Mouse (Mus musculus): ENCODE data around the gene Sos2. TPM values are rescaled to one million over a fixed set of nuclear protein-coding genes. Genes with fewer than 3 reads are reported as not detected.
"Not testable (repeated sequence)": the region's sequence is repeated elsewhere in the genome, so short reads cannot be mapped to it uniquely, and the experiment has no call there.

Gene Sos2
- polyA plus RNA-seq, 1 experiment = 31.2 TPM

DNA sequence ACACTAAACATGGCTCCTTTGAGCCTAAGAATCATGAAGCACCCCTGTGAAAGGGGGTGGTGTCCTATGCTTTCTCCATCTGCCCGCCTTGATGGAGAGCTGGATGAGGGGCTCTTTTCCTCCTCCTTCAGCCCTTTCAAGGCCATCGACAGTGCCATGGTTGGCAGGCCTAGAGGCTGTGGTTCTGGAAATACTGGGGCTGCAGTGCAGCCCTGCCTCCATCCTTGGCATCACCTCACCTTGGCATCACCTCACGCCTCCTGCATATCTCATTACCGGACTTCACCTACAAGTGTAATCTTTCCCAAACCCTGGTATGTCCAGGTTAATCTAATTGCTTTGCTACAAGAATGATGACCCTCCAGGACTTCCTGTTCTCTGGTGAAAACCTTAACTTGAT lies 5.5 kb downstream of the Sos2 start:
- no peak for DNase-seq (ENCODE audit: extremely low spot score in 1 of 2, low spot score in 1 of 2)

DNA sequence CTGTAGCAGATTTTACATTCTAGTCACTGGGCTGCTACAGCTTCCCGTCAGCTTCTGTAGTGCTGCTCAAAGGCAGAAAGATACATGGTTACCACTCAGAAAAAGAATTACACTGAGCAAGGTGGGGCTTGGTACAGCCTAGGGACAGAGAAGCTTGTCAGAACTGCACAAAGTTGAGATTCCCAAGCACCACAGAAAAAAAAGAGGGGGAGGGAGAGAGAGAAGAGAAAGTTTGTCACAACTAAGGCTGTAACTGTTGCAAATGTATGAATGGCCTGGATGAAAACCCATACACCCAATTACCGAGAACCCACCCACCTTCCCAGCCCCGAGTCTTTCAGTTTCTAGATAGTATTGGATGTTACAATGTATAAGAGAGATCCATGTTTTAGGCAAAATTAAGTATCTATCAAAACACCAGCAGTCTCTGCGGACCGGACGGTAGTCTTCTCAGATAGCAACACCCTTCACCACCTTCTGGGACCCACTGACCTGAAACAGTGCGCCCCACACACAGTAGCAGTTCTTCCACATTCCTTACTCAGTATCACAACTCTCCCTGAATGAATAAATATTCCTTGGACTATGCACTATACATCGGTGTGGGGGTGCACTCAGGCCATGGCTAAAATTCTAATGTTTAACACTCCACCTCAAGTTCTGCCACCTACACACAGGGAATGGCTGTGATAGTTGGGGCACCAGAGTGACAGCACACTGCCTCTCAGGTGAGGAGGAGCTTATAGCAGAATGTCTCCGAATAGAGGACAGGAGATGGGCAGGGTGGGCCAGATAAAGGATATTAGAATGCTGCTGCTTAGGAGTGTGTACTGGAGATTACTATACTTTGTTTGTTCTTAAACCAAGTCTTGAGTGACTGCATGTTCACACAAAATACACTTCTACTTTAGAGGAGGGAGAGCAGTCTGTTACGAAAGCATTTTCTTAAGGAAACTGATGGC lies 6.8 kb downstream of the Sos2 start:
- DNase-seq (ENCODE audit: extremely low spot score in 1 of 2, low spot score in 1 of 2) = no peak

DNA sequence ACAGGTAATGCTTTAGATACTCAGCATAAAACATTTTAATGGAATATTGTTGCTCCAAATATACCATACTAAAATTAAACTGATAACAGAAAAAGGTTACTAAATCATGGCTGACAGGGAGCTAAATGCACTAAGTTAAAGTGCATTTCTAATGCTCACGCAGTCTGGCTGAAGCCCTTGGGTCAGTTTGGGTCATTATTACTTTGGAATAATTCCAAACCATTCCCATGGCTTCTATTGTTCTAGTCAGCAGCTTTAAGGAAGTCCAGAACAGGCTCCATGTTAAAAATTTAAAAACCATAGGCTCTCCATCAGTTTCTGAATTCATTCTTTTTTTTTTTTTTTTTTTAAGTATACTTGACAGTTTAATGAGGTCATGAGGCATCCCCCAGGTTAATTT lies 7.5 kb downstream of the Sos2 start:
- DNase-seq (ENCODE audit: extremely low spot score in 1 of 2, low spot score in 1 of 2) = no peak

DNA sequence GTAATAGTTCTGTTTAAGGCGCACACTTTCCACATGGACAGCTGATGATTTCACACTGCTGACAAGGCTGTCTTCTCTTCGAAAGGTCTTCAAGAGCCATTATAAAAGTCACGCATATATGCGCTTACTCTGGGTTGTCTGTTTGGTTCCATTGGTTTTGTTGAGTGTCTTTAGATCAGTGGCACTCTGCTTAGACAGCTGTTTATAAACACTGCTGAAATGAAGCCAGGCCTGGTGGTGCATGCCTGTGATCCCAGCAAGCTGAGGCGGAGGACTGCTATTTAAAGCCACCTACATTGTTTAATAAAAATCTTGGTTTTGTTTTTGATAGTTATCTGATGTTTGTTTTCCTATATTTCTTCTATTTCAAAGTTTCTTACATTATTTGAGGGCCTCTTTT lies 14.9 kb downstream of the Sos2 start:
- DNase-seq (ENCODE audit: extremely low spot score in 1 of 2, low spot score in 1 of 2) = no peak

DNA sequence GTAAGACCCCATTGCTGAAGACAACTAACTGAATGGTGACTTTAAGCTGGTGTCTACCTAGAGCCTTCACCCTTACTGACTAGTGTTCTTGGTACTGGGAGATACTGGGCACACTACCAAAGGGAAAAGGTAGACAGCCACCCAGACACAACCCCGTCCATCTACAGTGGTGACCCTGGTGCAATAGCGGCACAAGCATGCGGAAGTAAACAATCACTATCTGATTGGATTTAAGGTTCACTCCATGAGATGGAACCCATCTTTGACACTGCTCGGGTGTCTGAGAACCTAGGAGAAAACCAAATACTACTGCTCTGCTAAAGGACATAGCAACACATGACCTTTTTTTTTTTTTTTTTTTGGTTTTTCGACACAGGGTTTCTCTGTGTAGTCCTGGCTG lies 20.0 kb downstream of the Sos2 start:
- DNase-seq (ENCODE audit: extremely low spot score in 1 of 2, low spot score in 1 of 2) = no peak

DNA sequence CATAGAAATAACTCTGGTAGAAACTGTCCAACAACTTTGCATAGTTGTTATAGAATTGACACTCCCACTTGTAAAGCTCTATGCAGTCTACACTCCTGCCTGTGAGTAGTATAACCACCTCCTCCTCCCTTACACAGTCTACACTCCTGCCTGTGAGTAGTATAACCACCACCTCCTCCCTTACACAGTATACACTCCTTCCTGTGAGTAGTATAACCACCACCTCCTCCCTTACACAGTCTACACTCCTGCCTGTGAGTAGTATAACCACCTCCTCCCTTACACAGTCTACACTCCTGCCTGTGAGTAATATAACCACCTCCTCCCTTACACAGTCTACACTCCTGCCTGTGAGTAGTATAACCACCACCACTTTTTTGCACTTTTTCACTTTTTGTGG lies 27.7 kb downstream of the Sos2 start:
- not testable (repeated sequence) for DNase-seq (ENCODE audit: extremely low spot score in 1 of 2, low spot score in 1 of 2)

DNA sequence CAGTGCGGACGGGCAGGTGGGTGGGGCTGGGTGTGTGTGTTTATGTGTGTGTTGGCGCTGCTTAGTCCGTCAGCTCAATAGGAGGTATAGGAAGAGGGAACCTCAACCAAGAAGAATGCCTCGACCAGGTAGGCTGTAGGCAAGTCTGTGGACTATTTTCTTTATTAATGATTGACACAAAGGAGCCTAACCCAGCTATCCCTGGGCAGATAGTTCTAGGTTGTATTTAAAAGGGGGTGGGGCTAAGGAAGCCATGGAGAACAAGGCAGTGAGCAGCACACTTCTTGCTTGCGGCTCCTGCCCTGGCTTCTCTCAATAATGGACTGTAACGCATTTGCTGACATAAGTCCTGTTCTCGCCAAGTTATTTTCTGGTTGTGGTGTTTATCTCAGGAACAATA lies 32.1 kb downstream of the Sos2 start:
- DNase-seq (ENCODE audit: extremely low spot score in 1 of 2, low spot score in 1 of 2) = no peak

DNA sequence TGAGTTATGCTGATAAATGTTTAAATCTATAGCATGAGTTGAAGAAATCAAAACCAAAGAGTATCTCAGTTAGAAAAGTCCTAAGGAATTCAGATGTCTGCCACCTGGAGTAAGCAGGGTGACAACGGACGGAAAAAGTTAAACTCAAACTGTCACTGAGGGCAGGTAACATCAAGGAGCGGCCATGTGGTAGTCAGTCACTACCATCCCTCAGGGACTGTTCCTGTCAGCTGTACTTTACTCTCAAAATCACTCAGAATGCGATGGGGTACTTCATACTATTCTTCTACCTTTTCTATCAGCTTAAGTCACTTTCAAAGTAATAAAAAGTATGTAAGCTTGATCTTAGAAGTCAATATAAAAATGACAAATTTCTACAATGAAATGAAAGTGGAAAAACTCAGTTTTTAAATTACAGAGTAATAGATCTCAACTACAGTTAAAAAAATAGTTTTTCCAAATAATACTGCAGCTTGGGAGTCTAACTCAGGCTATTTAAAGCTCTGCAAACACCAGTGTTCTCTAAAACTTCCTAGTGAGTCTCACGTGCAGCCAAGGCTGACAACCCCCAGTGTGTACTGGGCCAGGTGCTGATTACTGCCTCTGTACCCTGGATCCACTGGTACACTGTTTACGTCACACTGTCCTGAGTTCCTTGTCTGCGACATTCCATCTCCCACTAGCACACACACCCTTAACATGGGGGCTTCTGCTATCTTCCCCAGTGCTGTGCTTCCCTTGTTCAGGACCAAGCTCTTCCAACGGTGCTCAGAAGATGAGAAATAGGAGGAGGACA lies 35.6 kb downstream of the Sos2 start:
- DNase-seq (ENCODE audit: extremely low spot score in 1 of 2, low spot score in 1 of 2) = no peak

DNA sequence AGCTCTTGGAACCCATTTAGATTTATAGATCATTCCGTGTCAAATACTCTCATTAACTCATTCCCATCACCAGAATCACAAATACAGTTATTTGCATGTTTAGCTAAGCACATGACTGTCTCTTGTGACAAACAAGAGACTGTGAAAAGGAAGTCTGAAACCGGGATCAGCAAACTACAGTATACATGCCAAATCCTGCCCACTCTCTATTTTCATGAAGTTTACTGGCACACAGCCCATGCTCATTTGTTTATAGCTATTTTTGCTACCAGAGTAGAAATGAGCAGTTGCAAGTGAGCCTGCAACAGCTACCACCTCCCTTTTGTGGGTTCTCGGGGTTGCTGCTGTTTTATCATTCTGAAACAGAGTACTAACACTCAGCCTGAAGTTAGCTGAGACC lies 36.8 kb downstream of the Sos2 start:
- DNase-seq (ENCODE audit: extremely low spot score in 1 of 2, low spot score in 1 of 2) = peak; percentile 47 to 73

DNA sequence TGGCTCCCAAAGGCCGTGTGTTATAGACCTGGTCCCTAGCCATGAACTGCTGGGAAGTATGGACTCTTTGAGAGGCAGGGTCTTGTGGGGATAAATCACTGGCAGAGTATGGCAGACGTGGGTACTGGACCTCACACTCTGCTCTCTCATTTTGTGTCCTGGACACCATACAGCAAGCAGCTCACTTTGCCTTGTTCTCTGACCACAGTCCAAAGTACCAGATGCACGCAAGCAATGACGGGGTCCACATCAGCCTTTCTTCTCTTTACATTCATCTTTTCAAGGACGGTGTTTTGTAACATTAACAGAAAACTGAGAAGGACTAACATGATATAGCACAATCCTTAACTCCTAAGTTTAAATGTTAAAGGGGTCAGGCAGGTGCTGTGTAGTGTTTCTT lies 38.8 kb downstream of the Sos2 start:
- no peak for DNase-seq (ENCODE audit: extremely low spot score in 1 of 2, low spot score in 1 of 2)

DNA sequence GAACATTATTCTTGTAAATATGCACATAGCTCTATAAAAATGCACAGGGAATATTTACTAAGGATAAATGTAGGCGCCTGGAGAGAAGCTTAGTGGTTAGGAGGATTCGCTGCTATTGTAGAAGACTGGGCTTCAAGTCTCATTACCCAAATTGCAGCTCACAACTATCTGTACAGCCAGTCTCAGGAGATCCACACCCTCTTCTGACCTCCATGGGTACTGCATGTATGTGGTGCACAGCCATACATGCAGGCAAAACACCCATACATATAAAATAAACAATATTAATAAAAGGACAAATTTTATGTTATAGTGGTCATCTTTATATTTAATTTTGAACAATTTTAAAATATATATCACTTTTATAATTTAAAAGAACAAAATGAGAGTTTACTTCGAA lies 46.9 kb downstream of the Sos2 start:
- DNase-seq (ENCODE audit: extremely low spot score in 1 of 2, low spot score in 1 of 2) = no peak

DNA sequence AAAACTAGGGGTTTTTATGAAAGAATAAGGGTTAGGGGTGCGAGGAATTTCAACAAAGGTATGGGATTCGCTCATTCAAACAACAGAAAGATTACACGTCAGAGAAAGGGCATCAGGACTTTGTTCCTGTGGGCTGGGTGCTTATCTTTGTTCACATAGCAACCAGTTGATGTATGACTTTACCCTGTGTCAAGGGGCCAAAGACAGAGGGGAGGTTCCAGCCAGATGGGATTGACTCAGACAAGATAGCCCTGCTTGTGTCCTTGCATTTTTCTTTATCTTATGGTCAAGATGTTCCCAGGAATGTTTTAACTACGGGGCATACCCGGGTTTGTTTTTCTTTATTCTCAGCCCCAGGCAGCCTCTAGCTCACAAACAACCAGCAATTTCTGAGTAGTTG lies 63.1 kb downstream of the Sos2 start:
- not testable (repeated sequence) for DNase-seq (ENCODE audit: extremely low spot score in 1 of 2, low spot score in 1 of 2)

DNA sequence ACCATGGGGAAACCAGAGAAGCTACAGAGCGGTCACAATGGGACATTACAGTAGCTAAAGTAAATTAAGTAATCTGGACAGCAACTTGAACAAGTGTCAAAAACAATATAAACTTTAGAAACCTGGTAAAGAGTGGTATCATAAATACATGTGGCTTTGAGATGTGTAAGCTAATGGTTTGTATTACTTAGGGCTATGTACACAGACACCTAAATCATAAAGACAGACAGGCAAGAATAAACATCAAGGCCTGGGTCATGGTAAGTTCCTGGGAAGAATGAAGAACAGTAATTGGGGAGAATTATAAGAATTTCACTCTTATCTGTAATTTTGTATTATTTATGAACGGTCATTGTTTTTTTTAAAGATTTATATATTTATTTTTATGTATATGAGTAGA lies 77.3 kb downstream of the Sos2 start:
- DNase-seq (ENCODE audit: extremely low spot score in 1 of 2, low spot score in 1 of 2) = no peak

DNA sequence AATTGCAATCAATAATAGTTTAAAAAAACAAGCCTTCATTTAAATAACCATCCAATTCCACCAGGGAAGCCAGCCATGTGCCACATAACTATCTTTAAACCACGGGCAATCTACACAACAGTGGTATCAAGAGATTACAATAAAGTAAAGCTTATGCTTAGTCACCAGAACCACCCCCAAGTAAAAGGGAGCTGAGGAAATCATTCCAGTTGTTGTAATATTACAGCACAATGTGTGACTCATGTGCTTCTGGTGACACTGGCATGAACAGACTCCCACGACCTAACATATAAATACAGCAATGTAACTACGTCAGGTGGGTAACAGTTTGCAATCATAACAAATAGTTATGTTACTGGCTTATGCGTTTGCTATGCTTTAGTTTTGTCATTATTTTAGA lies 84.2 kb downstream of the Sos2 start:
- no peak for DNase-seq (ENCODE audit: extremely low spot score in 1 of 2, low spot score in 1 of 2)

DNA sequence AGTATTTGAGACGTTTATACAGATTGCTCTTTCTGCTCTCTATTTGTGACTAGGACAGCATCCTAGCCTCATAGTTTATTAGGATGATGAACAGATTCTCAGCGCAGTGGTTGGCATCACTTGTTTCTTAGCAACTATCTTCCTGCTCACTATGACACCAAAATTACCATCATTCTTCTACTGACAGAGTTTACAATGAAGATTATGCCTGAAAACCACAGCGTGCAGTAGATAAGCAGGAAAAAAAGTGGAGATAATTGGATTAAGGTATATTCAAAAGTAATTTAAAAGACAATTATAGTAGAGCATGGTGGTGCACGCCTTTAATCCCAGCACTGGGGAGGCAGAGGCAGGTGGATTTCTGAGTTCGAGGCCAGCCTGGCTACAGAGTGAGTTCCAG lies 88.5 kb downstream of the Sos2 start:
- no peak for DNase-seq (ENCODE audit: extremely low spot score in 1 of 2, low spot score in 1 of 2)

DNA sequence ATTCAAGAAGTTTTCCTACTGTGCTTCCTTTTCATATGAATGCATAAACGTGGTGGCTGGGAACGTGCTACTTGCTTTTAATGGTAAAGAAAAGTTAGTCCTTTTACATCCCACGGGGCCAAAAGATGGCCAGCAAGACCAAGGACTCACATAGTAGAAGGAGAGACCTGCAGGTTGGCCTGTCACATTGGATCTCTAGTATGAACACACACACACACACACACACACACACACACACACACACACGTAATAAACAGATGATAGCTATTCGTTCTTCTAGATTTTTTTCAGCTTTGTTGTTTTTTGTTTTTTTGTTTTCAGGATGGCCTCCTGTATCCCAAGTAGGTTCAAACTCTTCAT lies 98.4 kb downstream of the Sos2 start:
- no peak for DNase-seq (ENCODE audit: extremely low spot score in 1 of 2, low spot score in 1 of 2)

DNA sequence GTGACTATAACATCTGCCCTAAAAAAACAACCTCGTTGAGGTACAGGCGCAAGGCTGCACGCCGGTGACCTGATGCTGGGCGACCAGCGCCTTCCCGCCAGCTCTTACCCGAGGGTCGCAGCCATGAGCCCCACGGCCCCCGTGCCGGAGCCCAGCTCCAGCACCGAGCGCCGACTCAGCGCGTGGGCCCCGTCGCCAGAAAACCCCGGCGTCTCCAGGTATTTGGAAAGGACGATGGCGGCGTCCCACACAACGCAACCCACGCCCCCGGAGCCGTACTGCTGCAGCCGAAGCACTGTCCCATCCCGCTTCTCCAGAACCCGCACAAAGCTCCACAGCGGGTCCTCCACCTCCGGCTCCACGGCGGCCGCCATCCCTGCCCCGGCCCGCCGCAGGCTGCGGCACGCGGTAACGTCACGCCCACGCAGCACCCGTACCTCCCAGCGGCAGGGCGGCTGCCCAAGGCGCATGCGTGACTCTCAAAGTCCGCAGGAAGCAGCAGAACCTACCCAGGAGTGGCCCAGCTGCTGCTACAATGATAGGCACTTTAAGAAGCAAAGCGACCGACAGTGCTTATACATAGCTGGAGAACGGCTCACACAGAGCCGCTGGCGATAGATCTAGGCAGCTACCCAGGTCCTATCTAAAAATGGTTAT lies 98.9 kb downstream of the Sos2 start, which contains the start of gene Vcpkmt:
TSS of gene Vcpkmt (minus strand) at position 416 of the 657 bp plus-strand sequence.
- peak; percentile 69 to 93 for DNase-seq (ENCODE audit: extremely low spot score in 1 of 2, low spot score in 1 of 2)

DNA sequence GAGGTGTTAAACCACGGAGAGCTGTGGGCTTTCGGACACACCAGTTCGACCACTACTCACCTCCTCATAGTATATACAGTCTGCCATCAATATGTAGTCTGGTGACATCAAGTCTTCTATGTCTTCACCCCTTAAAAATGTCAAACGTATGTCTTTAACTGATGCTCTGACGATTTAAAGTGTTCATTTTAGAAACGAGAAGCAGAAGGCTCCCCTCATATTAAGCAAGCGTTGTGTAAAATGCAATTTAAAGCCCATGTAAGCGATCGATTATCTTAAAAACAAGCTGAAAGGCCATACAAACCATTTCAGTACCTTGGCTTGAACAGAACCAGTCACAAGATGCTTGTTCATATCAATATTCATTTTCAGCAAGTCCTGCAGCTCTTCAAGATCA lies 99.4 kb downstream of the Sos2 start:
- no peak for DNase-seq (ENCODE audit: extremely low spot score in 1 of 2, low spot score in 1 of 2)

DNA sequence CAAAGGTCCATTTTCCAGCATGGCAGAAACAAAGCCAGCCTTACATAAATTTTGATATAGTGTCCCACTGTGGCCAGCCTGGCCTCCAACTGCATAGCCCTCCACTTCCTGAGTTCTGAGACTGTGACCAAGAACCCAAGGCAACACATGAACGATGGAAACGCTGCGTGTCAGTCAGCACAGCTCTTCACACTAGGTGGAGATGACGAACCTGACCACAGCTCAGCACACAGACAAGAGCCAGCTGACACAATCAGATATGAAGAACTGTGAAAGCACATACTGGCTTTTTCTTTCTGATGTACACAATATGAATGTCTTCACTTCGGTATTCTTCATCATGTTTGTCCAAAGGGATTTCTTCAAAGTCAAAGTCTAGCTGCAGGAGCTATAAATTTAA lies 102.0 kb downstream of the Sos2 start:
- DNase-seq (ENCODE audit: extremely low spot score in 1 of 2, low spot score in 1 of 2) = no peak

DNA sequence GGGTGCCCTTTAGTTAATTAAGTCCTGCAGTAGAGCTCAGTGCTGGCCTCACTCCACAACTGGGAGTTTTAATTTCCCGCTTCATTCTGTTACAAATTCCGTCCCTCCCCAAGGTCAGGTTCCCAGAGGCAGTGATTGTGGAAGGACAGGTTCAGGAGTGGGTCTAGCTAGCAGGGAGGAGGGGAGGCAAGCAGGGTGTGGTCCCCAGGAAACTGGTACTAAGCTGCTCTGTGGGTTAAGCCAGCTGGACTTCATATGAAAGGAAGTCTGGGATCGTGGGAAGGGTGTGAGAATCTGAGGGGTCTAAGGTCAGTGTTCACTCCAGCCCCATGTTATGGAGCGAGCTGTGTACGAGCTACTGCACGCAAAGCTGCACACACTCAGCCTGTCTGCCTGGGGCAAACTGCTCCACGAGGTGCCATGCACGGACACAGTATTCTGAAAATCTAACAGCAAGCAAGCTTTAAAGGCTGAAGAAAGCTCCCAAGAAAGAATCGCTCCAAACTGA lies 105.5 kb downstream of the Sos2 start:
- DNase-seq (ENCODE audit: extremely low spot score in 1 of 2, low spot score in 1 of 2) = no peak

Measured in frontal cortex, adult 2 months (tissue).